Mouse (Mus musculus): Measurements from ENCODE around the gene Podxl2.

GRCm38 (mm10) chr6:88828206-88829009, 46.4 kb downstream of the Podxl2 start:
- no peak for TF ChIP-seq POLR2A (IDR thresholded peaks at IDR 0.05; ENCODE audit: borderline replicate concordance, insufficient read depth, low read length)
- no peak for TF ChIP-seq CTCF (IDR thresholded peaks at IDR 0.05; ENCODE audit: borderline replicate concordance, insufficient read depth, low read depth, low read length)

Measured in cerebellum, adult 2 months (tissue).